Mouse (Mus musculus): ENCODE results near the gene Abcd4. TPM values are rescaled to one million over a fixed set of nuclear protein-coding genes. Genes with fewer than 3 reads are reported as not detected.
A peak's percentile ranks its signal among the peaks of the same experiment; 100 is the strongest.

Abcd4 gene
- total RNA-seq, 1 experiment from 2014 or later: 4.1 TPM

DNA sequence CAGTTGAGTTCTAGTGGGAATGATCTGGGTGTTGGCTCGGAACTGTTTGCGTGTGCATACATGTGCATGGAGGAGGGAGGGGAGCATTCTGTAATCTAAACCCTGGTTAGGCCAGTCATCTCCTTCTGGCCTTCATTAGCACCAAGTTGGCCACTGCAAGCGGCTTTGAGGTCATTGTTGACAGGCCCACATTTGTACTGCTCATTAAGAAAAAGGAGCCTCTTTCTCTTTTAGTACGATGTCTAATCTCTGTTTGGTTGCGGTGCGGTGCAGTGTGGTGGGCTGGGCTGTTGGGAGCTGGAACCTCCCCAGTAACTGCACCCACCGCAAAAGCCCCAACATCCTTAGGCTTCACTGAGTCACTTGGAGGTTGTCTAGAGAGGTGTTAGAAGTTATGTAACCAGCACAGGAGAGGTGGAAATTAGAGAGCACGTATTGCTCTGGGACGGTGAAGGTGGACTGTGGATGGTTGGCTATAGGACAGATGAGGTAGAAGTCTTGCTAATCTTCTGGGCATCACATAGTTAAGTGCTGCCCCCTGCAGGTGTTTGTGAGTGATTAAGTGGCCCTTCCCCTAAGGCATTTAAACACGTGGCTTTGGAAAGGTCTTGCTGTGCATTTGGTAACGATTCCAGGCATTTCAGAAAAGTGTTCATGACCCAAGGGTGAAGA, 39.3 kb downstream of the Abcd4 start:
- 0 out of 2 replicates have a peak, but pooled peaks have one; percentile 29 for ATAC-seq (replicated peaks; ENCODE audit: low read depth, poor library complexity, severe bottlenecking)

DNA sequence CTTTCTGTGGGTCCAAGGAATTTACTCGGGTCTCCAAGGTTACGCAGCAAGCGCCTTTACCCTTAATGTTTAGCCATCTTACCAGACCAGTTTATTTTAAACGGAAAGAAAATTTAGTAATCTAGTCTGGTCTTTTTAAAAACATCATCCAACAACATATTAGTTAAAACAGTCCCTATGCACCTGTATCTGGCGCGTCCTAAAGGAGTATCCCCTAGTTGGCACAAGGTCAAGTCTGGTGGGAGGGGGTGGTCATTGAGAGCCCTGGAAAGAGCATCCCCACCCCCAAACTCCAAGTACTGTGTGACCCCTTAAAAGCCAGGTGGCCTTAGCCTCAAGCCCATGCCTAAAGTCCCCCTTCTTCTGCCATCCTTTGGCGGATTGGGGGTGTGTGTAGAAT, 44.1 kb downstream of the Abcd4 start:
- no peak for ATAC-seq (replicated peaks; ENCODE audit: low read depth, poor library complexity, severe bottlenecking)

DNA sequence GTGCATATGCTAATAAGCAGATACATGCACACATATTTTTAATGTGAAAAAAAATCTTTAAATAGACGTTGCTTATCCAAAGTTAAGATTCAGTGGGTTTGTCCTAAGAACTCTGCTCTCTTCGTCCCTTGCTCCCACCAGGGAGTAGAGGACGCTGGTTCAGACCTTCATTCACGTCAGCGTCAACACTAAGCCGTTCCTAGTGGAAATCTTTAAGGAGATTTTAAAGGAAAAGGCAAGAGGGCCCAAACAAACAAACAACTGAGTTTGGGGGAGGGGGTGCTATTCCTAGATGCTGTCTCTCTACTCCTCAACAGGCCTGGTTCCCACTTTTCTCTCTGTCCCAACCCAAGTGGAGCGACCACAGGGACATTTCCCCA, 44.9 kb downstream of the Abcd4 start:
- ATAC-seq (replicated peaks; ENCODE audit: low read depth, poor library complexity, severe bottlenecking): no peak

DNA sequence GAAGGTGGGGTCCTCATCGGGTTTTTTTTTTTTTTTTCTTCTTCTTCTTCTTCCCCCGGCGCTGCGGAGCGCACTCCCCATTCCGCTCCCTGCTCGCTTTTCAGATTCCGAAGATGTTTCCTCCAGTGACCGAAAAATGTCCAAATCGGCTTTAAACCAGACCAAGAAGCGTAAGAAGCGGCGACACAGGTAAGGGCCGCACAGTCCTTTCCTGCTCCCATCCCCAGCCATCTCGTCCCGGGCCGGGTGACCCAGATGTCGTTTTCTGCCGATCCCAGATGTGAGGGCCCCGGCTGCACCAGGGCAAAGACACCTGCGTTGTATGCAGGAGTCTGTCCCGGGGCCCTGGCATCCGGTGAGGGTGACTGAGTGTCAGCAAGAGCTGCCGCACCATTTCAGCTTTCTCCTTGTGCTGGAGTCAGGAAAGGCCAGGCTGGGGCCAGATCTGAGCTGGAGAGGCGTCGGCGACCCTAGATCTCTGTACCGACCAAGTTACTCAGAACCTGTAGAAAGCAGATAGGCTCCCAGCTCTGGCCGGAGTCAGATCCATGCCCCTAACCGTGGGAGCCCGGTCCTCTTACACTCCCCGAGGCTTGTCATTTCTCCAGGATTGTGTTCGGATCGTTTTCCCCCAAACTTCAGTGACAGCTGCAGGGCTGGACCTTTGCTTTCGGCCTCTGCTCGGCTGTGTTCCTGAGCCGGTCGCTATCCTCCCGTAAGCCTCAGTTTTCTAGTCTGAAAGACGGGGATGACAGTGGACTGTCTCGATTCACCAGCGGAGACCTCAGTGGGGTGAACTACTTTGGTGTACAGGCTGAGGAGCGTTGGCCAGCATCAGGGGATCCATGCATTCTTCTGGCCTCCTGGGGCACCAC, 45.5 kb downstream of the Abcd4 start:
- ATAC-seq (replicated peaks; ENCODE audit: low read depth, poor library complexity, severe bottlenecking): 0 out of 2 replicates have a peak, but pooled peaks have one; percentile 29

DNA sequence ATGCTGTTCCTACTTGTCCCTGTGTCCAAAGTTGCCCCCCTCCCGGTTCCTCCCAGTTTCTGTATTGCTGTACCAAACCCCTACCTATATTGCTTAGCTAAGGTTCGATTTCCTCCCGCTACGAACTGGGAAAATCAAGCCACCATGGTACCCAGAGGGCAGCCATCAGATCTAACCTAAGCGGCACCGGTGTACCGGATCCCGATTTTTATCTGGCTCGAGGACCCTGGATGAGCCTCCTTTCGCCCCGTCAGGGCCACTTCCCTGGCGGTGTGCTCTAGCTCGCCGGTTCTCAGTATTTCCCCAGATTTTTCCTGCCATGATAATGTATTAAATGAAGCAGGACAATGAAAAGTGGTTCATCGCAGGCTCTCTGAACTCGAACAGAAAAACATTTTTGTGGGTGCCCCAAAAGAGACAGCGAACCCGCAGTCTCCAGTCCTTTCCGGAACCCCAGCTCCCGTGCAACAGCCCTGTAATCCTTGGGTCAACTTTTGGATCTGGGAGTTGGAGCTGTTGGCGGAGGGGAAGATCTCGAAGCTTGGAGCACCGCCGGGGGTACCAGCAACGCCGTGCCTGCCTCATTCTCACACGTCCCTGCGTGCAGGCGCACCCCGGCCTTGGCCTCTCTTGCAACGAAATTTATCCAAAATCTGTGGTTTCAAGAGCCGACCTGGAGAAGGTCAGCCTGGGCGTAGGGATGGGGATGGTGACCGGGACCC, 46.4 kb downstream of the Abcd4 start:
- no peak for ATAC-seq (replicated peaks; ENCODE audit: low read depth, poor library complexity, severe bottlenecking)

DNA sequence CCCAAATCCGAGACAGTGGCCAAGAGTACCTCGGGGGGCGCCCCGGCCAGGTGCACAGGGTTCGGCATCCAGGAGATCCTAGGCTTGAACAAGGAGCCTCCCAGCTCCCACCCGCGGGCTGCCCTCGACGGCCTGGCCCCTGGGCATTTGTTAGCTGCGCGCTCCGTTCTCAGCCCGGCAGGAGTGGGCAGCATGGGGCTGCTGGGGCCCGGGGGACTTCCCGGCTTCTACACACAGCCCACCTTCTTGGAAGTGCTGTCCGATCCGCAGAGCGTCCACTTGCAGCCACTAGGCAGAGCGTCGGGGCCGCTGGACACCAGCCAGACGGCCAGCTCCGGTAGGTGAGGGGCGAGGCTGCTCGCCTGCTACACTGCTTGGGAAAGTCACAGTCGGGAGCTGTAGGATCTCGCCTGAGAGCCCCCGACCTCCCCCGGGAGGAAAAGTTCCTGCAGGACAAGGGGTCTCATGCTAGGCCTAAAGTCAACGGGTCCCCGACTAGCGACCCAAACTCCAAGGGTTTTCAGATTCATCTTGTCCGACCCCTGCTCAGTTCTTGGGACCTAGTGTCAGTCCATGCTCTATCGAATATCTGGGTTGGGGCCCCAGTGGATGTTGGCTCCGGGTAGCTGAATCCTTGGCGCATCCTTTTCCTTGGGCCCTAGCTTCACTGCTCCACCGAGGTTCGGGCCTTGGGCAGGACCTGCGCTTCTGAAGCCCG, 47.1 kb downstream of the Abcd4 start:
- ATAC-seq (replicated peaks; ENCODE audit: low read depth, poor library complexity, severe bottlenecking): no peak

DNA sequence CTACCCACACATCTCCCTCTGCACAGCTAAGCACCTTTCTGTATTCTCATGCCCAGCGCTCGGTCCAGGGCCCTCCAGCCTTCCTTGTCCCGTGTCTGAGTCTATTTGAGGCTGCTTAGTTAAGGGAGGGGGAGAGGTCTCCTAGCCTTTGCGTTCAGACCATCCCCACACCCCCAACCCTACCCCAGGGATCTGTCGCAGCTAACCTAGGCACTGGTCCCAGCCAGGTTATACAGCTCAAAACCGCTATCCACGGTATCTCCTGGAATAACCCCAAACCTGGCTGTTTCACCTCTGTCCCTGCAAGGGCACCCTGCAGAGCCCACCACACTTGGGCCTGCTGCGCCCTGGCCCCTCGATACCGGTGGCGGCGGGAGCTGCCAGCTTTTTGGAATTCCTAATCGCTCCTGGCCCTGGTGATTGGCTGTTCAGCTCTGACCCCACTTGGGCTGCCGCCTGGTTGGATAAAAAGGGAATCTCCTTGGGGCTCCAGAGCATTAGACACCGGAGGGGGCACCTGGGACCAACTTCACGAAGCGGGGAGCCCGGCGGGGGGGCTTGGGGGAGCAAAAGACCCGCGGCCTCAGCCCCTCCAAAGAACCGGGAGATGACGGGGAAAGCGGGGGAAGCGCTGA, 47.8 kb downstream of the Abcd4 start, which contains the start of gene Vsx2:
Gene Vsx2 (plus strand): TSS at position 427 of the 635 bp plus-strand sequence.
- no peak for ATAC-seq (replicated peaks; ENCODE audit: low read depth, poor library complexity, severe bottlenecking)

DNA sequence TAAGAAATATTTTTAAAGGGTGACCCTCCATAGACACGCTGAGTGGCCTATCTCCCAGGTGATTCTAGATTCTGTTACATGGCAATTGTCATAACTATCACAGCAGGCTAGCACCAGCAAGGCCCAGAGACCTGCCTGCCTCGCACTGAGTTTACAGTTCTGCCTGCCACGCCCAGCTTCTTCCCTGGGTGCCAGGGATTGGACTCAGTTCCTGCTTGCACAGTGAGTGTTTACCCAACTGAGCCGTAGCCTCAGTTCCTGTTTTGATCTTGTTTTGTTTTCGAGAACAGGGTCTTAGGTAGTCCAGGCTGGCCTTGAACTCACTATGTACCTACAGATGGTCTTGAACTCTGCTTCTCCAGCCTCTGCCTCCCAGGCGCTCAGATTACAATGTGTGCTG, 49.6 kb downstream of the Abcd4 start:
- ATAC-seq (replicated peaks; ENCODE audit: low read depth, poor library complexity, severe bottlenecking): no peak

DNA sequence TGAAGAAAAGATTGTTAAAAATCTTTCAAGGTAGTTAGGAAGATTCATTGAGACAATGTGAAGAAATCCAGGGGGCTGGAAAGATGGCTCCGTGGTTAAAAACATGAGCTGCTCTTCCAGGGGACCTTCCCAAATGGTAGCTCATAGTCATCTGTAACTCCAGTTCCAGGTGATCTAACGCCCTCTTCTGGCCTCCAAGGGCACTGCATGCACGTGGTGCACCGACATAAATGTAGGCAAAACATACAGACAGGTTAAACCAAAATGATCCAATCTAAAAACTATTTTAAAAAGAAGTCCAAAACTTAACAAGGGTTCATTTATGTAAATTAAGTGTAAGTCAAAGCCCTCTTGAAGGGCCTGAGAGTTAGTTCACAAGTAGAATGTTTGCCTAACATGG, 54.7 kb downstream of the Abcd4 start:
- ATAC-seq (replicated peaks; ENCODE audit: low read depth, poor library complexity, severe bottlenecking): no peak

DNA sequence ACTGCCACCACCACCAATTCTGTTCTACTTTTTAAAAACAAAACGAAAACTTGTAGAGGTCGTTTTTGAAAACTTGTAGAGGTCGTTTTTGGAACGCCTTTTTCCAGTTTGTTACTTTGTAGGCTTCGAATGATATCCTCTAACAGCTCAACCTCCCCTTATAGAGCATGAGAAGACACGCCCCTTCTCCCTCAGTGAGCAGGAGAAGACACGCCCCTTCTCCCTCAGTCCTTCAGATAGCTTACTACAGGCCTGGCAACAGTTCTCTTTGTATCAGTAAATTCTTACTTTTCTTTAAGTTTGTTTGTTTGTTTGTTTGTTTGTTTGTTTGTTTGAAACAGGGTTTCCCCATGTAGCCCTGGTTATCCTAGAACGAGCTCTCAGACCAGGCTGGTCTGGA, 62.0 kb downstream of the Abcd4 start:
- 0 out of 2 replicates have a peak, but pooled peaks have one; percentile 50 for ATAC-seq (replicated peaks; ENCODE audit: low read depth, poor library complexity, severe bottlenecking)

Other genes with a start within 250 kb of the Abcd4 start
- gene Entpd5, start 208.4 kb downstream of the Abcd4 start, total RNA-seq (2017): 15.2 and 23.4 TPM in 2 replicates
- gene Bbof1, start 208.3 kb downstream of the Abcd4 start, total RNA-seq (2017): 4.1 and 5.0 TPM in 2 replicates
- gene Rnf113a2, start 200.2 kb downstream of the Abcd4 start, total RNA-seq (2017): 29.2 and 34.4 TPM in 2 replicates
- gene Aldh6a1, start 166.4 kb downstream of the Abcd4 start, total RNA-seq (2017): 11.0 and 16.4 TPM in 2 replicates
- gene Lin52, start 166.0 kb downstream of the Abcd4 start, total RNA-seq (2017): 15.2 and 19.7 TPM in 2 replicates
- not detected in 2 replicates for gene Vsx2, start 47.7 kb downstream of the Abcd4 start, total RNA-seq (2017)
- not detected in 2 replicates for gene Vrtn, start 23.6 kb upstream of the Abcd4 start, total RNA-seq (2017)
- gene Syndig1l, start 81.4 kb upstream of the Abcd4 start, total RNA-seq (2017): not detected in 2 replicates
- gene Npc2, start 155.7 kb upstream of the Abcd4 start, total RNA-seq (2017): 46.6 and 49.1 TPM in 2 replicates
- 59.2 and 61.6 TPM in 2 replicates for gene Isca2, start 155.8 kb upstream of the Abcd4 start, total RNA-seq (2017)

Measured in common myeloid progenitor, adult 5-6 weeks (primary cell).